Mouse (Mus musculus) kidney, adult 8-10 months (tissue): ENCODE data around the gene Zfp784.
"Not testable (repeated sequence)": the region's sequence is repeated elsewhere in the genome, so short reads cannot be mapped to it uniquely, and the experiment has no call there.

Source experiments
- DNase-seq, 2 experiments: peaks; one replicate each; pipeline ENCODE4 v3.0.0; 2022

Gene Zfp784

DNA sequence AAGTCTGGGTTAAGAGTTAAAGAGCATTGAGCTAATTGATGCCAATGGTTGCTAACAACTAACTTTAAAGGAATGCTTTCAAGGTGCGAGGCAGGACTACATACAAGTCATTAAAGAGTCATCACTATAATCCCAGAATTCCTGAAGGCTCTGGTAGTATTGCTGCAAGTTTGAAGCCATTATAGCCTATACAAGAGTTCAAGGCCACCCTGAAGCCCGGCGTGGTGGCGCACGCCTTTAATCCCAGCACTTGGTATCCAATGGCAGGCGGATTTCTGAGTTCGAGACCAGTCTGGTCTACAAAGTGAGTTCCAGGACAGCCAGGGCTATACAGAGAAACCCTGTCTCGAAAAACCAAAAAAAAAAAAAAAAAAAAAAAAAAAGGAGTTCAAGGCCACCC lies 18.7 kb downstream of the Zfp784 start:
- DNase-seq = not testable (repeated sequence)

DNA sequence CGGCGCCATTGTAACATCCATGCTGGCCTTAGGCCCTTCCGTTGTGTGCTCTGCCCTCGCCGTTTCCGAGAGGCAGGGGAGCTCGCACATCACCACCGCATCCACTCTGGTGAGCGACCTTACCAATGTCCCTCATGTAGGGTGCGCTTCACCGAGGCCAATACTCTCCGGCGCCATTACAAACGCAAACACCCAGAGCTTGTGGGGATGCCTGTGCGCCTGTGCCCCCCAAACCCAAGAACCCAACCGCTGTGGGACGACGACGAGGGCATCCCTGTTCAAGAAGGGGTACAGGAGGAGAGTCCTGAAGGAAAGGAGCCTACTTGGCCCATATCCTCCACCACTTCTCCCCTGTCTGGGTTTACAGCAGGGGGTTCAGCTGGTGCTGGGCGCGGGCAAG lies 20.3 kb downstream of the Zfp784 start:
- DNase-seq = no peak

DNA sequence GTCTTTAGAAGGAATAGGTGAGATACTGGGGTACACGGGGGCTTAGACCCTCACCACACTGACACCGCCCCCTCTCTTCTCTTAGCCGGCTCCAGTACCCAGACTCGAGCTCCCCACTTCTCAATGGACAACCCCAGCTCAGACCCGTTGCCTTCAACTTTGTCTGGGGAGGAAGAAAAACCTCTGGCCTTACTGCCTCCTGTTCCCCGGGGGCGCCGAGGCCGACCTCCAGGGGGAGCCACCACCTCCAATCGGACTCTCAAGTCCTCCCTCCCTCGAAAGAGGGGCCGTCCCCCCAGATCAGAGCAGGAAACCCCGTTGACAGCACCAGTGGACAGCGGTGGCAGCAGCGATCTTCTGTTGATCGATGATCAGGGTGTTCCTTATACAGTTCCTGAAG lies 20.9 kb downstream of the Zfp784 start:
- DNase-seq = no peak

DNA sequence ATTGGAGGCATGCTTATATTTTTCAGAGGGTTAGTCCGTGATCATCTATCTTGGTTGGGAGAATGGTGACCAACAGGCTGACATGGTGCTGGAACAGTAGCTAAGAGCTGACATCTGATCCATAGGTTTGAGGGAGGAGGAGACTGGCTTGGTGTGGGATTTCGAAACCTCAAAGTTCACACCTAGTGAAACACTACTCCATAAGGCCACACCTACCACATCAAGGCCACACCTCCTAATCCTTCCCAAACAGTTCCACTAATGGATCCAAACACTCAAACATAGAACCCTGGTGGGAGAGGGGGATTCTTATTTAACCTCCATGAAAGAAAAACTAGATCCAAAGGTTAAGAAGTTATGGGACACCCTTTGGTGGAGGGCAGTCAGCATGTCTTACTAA lies 21.3 kb downstream of the Zfp784 start:
- no peak for DNase-seq

DNA sequence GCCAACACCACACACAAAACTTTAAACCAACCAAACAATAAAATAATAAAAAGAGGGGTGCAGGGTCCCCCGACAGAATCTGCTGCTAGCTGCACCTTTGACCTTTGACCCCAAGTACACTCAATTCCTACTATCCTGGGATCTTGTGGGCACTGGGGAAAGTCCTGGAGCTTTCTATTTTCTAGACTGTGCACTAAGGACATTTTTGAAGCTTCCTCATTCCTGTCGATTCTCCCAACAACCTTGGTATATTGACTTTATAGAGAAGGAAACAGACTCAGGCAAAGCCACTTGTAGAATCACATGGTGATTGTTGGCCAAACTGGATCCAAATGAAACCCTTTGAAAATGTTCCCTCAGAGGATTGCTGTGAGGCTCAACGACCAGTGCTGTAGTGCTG lies 22.2 kb downstream of the Zfp784 start:
- DNase-seq = peak in 1 of 2 experiments; percentile 47

DNA sequence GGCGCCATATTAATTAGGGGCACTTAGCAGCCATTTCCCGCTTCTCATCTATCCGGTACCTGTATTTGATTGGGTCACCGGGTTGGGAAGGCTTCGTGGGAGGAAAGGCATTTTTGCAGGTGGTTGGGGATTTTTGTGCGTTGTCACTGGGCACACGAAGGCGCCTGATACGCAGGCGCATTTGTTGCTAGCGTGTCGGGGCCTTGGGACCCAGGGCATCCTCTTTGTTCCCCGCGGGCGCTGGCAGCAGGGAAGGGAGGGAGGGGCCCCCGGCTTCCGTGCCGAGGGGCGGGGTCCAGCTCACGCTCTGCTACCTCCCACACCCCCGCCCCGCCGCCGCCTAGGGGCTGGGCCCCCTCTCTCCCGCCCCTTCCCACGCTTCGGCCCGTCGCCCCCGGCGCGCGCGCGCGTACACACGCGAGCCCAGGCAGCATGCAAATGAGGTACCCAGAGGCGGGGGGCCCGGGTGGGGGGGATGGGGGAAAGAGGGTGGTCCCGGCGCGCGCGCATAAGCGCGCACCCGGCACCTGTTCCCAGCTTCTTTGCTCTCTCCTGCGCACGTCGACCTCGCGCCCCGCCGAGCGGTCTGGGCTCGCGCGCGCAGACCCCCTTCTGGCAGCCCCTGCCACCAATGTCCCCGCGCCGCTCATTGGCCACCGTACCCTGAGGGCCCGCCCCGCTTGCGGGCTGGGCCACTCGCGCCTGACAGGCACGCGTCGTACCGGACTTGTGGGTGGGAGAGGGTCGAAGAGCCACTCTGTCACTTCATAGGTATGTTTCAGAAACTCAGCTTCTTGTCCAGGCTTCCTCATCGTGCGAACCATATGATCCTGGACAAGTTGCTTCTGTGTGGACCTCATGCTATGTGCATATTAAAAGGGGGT lies 22.9 kb downstream of the Zfp784 start, which contains the start of gene Gm44973:
Gene Gm44973 (plus strand): TSS at position 379 of the 884 bp plus-strand sequence.
- peak; percentile 93 to 94 for DNase-seq

DNA sequence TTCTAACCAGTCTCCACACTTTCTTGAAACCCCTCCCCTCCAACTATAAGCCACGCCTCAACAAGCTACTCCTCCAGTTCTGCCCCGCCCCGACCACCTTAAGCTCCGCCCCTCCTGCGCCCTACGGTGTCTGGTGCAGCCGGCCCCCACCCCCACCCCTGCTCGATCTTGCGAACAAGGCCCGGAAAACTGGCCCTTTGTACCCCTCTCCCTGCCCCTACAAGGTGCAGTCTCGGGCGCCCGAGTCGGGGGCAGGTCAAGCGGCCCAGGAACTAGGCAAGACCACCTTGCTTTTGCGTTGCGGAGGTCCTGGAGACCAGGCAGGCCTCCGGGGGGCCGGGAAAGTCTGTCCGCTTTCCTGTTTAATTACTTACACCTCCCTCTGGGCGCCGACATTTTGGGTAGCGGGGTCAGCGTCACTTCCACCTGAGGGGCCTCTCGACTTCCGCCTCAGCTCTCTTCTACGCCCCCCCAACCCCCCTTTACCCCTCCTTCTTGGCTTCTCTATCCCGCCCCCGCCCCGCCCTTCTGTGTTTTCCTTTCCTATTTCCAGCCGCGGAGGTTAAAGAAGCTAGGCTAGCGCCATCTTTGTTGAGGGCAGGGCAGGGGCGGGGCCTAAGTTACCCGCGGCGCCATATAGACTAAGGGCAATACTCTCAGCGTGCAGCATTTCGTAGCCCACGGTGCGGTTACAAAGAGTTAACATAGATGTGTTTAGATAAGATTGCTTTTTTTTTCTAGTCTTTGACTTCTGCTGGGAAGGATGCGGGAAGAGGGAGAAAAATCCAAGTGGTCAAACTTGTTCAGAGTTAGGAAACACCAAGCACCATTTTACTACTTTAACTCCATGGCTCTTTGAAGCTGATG lies 23.8 kb downstream of the Zfp784 start, which contains the start of the genes Zfp524 and Fiz1:
Gene Zfp524 (plus strand): TSS at position 165 of the 867 bp plus-strand sequence.
Gene Fiz1 (minus strand): TSS at position 447 of the 867 bp plus-strand sequence.
- peak; percentile 97 to 99 for DNase-seq

DNA sequence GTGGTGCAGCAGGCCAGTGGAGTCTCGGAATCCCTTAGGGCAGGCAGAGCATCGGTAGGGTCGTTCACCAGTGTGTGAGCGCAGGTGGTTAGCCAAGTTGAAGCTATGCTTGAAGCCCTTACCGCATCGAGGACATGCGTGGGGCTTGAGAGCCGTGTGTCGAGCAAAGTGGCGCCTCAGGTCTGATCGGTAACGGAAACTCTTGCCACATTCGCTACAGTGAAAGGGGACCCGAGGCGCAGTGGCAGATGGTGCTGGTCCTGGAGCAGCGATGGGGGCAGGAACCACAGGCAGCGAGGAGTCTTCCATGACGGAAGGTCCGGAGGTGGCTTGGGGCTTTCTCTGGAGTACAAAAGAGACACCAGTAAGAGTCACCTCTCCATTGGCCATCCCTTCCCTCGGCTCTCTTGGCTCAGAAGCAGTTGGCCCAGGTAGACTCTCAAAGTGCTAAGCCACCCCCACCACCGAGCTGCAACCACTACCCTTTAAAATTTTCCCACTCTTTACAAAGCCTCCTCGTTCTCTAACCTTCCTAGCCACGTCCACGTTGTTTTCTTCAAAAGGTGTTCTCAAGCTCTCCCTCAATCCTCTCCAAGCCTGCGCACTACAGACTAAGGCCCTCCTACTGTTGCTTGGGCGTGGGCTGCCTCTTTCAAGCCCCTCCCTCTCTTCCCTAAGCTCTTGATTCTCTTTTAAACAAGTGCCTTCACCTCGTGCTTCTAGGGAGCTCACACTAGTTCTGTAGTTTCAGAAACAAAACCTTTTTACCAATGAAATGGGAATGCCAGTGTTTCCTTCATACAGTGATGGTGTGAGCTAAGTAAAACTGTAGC lies 25.3 kb downstream of the Zfp784 start:
- DNase-seq = no peak

DNA sequence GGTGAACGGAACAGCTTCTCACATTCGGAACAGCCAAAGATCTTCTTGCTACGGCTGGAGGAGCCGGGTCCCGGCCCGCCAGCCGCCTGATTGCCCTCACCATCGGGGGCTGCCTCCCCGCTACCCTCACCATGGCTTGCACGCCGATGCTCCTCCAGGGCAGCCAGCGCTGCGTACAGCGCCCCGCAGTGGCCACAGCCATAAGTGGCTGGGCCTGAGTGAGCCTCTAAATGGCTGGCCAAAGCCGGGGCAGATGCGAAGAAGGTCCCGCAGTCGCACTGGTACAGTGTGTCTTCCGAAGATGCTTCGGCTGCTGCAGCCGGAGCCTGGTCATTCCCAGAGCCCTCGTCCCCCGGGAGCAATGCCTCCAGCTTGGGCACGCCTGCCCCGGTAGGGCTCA lies 30.0 kb downstream of the Zfp784 start:
- DNase-seq = no peak

DNA sequence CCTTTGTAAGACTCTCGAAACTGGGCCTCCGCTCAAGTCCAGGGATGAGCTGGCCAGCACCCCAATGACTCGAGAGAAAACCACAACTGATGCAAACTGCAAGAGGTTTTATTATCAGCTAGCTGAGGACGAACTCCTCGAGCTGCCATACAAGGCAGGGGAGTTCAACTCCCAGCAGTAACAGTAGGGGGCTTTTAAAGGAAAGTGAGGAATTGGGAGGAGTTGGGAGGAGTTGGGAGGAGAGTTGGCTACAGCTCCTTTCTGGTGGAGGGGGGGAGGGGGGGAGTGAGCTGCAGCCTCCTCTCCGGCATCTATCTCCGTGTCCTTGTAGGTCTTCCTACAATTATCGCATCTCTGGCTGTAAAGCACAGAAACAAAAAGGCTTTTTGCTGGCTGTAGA lies 35.4 kb downstream of the Zfp784 start:
- DNase-seq = not testable (repeated sequence)

DNA sequence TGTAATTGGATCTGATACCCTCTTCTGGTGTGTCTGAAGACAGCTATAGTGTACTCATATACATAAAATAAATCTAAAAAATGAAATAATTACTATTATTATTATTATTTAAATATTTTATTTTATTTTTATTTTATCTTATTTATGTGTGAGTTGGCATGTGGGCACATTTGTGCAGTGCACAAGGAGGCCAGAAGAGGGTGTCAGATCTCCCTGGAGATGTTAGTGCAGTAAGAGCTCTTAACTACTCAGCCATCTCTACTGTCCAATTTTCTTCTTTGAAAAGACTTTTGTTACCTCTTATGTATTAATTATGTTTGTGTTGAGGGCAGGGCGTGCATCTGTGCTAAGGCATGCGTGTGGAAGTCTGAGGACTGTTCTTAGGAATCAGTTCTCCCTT lies 38.4 kb downstream of the Zfp784 start:
- peak in 1 of 2 experiments; percentile 55 for DNase-seq

DNA sequence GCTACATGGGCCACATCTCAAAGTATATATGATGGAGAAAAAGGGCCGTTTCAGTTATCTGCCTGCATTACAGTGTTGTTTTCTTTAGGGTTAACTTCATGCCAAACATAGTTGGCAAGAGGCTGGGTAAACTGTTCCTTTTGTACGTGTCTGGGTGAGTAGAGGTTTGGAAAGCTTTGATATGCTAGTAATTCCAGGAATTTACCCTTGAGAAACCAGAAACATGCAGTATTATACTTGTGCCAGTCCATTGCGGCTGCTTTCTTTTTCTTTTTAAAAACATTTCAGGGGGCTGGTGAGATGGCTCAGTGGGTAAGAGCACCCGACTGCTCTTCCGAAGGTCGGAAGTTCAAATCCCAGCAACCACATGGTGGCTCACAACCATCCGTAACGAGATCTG lies 41.3 kb downstream of the Zfp784 start:
- DNase-seq = no peak

DNA sequence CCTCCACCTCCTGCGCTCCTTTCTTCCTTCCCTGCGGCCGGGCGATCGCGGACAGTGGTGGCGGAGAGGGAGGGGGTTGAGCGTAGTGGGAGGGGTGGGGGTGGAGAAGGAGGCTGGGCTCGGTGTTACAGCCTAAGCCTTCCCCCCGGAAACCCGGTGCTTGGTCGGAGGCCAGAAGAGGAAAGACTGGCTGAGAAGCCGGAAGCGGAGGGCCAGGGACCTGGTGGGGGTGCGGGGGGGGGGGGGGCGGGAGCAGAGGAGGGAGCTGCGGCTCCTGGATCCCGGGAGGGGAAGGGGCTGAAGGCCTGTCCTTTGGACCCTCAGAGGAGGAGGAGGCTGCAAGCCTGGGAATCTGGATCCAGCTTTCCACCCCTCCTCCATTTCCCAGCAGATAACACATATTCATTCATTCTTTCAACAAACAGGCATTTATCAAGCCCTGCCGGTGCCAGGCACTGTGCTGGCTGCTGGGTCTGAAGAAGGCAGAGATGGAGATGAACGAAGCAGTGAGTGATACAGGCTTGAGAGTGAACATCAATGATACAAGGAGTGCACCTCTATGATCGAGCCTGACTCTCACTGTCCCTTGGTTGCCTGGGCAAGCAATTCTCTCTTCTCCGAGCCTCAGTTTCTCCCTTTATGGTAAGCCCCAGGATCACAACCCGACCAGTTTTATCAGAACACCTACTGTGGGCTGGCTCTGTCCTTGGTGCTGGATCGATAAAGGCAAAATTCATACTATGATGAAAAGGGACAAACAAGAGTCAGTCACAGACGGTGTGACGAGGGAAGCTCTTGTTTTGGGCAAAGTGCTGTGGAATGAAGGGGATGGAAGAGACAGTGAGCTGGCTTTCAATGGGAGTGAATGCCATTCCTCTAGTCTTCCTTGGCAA lies 42.0 kb downstream of the Zfp784 start, which contains the start of gene Zfp579:
Gene Zfp579 (minus strand): TSS at position 156 of the 893 bp plus-strand sequence.
- DNase-seq = peak; percentile 86 to 93

DNA sequence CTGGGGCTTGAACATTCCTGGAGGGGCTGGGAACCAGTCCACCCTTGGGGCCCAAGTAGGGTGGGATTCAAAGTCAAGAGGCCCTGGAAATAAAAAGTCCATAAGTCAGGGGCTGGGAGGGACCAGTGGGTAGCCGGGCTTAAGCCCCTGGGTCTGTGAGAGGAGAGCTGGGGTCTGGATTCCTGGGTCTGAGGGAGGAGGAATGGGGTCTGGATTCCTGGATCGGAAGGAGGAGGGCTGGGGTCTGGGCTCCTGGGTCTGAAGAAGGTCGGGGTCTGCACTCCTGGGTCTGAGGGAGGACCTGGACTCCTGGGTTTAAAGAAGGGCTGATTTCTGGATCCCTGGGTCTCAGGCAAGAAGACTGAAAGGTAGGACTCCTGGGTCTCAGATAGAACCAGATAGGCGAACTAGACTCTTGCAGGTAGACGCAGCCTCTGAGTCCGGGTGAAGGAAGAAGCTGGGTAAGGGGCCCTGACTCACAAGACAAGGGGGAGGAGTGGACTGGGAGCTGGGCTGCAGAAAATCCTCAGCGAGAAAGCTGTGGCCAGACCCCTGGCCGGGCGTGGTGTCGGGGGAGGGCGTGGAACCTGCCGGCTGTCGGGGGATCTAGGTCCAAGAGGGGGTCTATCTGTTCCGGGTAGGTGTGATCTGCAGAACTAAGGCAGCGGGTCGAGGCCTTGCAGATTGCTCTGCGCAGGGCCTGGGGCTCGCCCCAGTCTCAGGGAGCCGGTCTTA lies 42.8 kb downstream of the Zfp784 start:
- no peak for DNase-seq

DNA sequence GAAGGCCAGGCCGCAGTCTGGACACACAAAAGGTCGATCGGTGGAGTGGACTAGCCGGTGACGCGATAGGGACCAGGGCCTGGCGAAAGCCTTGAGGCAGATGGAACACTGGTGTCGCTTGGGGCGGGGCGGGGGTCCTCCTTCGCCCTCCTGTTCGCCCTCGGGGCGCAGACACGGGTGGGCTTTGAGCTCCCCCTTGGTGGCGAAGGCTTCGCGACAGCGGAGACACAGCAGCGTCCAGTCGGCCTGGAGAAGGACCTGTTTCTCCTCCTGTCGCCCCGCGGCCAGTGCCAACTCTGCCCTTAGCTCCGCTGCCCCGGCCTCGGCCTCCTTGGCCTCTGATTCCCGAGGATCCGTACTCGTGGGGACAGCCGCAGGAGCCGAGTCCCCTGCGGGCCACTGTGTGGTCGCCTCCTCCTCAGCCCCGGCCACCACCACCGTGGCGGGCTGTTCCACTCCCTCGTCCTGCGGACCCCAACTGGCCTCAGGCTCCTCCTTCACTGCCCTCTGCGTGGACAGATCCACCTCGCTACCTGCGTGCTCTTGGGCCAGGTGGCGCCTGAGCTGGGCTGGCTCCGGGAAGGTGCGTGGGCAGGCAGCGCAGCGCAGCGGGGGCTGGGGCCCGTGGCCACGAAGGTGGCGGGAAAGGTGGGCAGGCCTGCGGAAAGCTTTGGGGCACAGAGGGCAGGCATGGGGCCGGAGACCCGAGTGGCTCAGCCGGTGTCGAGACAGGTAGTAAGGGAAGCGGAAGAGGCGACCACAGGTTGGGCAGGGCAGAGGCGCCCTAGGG lies 44.1 kb downstream of the Zfp784 start:
- no peak for DNase-seq

DNA sequence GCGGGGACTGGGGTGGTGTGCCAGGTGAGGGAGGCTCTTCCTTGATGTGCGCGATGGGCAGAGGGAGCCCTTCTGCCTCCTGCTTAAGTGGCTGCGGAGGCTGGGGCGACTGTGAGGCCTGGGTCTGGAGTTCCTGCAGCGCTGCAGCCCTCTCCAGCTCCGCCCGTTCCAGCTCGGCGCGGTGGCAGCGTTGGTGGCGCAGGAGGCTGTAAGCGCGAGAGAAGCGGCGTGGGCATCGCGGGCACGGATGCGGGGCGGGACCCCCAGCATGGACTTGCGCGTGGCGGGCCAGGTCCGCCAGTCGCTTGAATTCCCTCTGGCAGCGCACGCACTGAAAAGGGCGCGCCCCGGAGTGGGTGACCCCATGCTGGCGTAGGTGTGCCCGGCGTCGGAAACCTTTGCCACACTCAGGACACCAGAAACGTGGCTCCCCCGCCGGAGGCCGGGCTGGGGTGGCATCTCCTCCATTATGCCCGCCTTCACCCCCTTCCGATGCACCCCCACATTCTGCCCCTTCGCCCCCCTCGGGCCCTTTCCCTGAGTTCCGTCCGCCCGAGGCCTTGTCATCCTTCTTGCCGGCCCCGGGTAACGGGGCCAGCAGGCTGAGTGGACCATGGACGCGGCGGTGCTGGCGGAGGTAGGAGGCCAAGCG lies 44.8 kb downstream of the Zfp784 start:
- no peak for DNase-seq

DNA sequence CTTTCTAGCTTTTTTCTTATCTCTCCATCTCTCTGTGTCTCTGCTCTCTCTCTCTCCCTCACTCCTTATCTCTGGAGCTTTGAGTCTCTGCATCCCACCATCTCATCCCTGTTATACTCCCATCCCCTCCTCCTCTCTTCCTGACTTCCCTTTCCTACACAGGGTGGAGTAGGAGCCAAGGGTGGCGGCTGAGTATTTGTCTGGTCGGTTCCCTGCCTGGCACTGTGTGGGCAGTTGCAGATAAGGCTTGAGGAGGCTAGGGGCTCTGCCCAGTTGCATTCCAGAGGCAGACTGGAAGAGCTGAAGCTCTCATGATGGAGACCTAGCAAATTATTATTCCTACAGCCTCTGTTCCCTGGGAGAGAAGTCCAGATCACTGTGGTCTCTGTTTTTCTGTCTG lies 50.0 kb downstream of the Zfp784 start:
- DNase-seq = no peak
